Mouse (Mus musculus): ENCODE data around the gene Fndc8. TPM values are rescaled to one million over a fixed set of nuclear protein-coding genes. Genes with fewer than 3 reads are reported as not detected.
A peak's percentile ranks its signal among the peaks of the same experiment; 100 is the strongest.
"Not testable (repeated sequence)": the region's sequence is repeated elsewhere in the genome, so short reads cannot be mapped to it uniquely, and the experiment has no call there.

The Fndc8 gene
- total RNA-seq, 2 experiments from 2014 or later, result not detected

- DNase-seq (ENCODE audit: low spot score), result peak; percentile 90
Observed at GRCm38 (mm10) chr11:82910679-82911389, 18.9 kb downstream of the Fndc8 start.

- DNase-seq (ENCODE audit: low spot score), result peak; percentile 77
Observed at GRCm38 (mm10) chr11:82914711-82915352, 22.9 kb downstream of the Fndc8 start.

DNA sequence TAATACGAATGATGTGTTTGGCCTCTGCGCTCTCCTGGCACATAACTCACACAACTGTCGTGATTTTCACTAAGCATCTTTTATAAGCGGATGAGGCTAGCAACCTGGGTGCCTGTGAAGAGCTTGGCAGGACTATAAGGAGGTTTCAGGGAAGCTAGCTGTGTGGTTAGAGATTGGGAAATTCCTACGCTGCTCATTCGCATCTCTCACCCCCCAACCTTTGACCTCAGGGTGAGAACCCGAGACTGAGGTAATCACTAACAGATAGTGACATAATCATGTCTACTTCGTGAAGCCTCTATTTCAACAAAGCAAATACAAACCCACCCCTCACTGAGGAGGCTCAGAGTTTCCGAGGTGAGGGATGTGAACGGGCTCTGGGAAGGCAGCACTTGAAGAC is 28.8 kb downstream of the Fndc8 start:
- no peak for DNase-seq (ENCODE audit: low spot score)

DNA sequence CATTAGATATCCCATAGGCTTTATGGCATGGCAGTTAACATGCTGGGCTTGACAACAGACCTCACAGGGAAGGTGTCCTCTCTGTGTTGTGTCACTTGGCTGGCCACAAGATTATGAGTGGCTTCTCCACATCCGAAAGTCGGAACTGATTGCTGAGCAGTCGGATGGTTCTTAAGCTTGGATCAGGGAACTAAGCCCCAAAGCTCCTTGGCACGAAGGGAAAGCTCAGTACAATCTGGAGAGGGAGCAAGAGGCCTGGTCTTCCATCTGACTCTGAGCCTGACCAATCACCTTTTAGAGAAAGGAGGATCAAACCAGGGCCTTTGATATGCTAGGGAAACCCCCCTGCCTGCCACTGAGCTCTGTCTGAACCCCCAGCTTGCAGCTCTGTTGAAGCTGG is 29.8 kb downstream of the Fndc8 start:
- no peak for DNase-seq (ENCODE audit: low spot score)

DNA sequence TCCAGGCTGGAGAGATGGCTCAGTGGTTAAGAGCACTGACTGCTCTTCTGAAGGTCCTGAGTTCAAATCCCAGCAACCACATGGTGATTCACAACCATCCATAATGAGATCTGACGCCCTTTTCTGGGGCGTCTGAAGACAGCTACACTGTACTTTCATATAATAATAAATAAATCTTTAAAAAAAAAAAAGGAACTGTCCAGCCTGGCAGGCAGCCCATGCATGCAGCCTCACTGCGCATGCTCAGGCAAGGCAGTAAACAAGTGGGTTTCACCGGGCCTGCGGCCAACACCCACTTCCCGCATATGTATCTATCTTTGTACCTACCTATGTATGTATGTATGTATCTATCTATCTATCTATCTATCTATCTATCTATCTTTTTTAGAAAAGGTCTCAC is 32.0 kb downstream of the Fndc8 start:
- DNase-seq (ENCODE audit: low spot score), result not testable (repeated sequence)

DNA sequence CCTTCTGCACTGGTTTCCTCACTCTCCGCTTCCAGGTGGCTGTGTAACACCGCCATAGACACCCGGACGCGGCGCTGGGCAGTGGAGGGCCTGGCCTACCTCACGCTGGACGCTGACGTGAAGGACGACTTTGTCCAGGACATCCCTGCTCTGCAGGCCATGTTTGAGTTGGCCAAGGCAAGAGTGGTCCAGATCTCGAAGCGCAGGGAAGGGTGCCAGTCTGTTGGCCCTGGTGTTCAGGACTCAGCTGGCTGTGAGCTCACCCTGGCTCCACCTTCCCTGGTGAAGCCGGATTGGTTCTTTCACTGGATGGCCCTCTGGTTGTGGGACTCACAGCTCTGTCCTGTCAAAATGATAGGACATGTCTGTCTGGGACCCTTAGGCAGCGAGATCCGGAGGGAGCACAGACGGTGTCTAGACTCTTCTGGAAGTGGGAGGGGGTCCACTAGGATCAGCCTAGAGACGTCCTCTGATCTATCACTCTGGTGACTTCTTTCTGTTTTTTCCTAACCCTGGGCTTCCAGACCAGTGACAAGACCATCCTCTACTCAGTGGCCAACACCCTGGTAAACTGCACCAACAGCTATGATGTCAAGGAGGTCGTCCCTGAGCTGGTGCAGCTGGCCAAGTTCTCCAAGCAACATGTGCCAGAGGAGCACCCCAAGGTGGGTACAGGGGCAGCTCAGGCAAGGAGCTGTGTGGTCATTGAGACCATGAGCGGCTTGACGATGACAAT is 37.1 kb downstream of the Fndc8 start:
- DNase-seq (ENCODE audit: low spot score), result no peak

- DNase-seq (ENCODE audit: low spot score), result peak; percentile 28
Observed at GRCm38 (mm10) chr11:82929633-82929950, 37.7 kb downstream of the Fndc8 start.

DNA sequence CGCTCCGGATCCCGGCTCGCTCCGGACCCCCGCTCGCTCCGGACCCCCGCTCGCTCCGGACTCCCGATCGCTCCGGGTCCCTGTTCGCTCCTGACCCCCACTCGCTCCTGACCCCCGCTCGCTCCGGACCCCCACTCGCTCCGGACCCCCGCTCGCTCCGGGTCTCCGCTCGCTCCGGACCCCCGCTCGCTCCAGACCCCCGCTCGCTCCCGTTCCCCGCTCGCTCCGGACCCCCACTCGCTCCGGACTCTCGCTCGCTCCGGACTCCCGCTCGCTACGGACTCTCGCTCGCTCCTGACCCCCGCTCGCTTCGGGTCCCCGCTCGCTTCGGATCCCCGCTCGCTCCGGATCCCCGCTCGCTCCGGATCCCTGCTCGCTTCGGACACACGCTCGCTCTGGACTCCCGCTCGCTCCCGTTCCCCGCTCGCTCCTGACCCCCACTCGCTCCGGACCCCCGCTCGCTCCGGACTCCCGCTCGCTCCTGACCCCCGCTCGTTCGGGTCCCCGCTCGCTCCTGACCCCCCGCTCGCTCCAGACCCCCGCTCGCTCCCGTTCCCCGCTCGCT is 38.5 kb downstream of the Fndc8 start:
- not testable (repeated sequence) for DNase-seq (ENCODE audit: low spot score)

- DNase-seq (ENCODE audit: low spot score), result not testable (repeated sequence)
Observed at GRCm38 (mm10) chr11:82931161-82931560, 39.2 kb downstream of the Fndc8 start.

- DNase-seq (ENCODE audit: low spot score), result not testable (repeated sequence)
Observed at GRCm38 (mm10) chr11:82931671-82932450, 39.9 kb downstream of the Fndc8 start.

DNA sequence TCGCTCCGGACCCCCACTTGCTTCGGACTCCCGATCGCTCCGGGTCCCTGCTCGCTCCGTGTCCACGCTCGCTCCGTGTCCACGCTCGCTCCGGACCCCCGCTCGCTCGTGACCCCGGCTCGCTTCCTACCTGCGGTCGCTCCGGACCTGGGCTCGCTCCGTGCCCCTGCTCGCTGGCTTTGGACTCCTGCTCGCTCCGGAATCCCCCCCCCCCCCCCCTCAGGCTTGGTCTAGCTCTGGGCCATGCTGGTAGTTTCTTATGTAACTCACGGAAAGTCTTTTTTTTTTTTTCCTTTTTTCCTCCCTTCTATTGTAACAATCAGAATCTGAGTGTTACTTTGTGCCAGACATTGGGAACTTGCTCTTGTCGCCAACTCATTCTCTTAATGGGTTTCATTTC is 41.3 kb downstream of the Fndc8 start:
- no peak for DNase-seq (ENCODE audit: low spot score)

DNA sequence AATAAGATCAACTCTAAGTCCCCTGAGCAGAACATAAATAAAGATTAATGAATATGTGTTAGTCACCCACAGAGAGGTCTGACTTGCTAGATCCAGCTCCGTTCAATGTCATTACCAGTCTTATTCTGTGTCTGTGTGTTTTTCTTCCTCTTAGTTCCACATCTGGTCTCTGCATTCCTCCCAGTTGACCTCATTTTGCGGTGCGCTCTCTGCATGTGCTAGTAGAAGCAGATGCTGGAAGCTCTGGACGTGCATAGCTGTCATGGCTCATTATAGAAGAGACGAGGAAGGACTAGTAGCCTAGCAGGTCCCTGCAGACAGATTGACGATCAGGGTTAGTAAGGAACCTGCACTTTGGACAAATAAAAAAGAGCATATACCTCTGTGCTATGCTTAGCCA is 51.4 kb downstream of the Fndc8 start:
- no peak for DNase-seq (ENCODE audit: low spot score)

DNA sequence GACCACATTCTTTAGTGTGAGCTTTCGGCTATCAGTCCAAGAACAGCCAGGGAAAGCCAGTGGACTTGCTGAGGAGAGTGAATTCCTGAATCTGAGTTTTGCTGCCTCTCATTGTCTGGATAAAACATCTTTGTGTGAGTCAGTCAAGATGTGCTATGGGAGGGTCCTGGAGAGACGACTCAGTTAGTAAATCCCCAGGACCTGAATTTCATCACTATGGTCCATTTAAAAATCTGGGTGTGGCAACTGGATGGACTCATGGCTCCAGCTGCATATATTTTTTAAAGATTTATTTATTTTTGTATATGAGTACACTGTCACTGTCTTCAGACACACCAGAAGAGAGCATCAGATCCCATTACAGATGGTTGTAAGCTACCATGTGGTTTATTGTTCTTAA is 53.7 kb downstream of the Fndc8 start:
- no peak for DNase-seq (ENCODE audit: low spot score)

DNA sequence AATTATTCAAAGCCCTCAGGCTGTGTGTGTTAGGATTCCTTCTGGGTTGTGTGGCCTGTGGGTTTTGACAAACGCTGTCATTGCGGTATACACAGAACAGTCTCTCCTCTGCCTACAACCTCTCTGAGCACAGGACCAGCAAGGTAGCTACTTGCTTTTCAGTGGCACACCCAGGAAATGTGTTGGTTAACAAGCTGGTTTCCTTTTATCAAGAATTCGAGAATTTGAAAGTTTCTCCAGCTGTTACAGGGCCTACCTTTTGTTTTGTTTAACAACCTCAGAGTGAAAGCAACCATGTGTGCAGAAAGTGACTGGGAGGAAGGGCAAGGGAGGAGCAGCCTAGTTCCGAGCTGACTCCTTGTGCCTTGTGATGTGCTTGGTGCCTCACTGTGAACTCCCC is 55.5 kb downstream of the Fndc8 start:
- no peak for DNase-seq (ENCODE audit: low spot score)

- DNase-seq (ENCODE audit: low spot score), result no peak
Observed at GRCm38 (mm10) chr11:82949036-82949435, 57.1 kb downstream of the Fndc8 start.

Other genes starting within 250 kb of the Fndc8 start
- under 1 TPM in 1 of 2 experiments, not detected in 1; 0.36 TPM for gene Cct6b, start 127.8 kb upstream of the Fndc8 start, total RNA-seq (2021)
- gene Zfp830, start 127.8 kb upstream of the Fndc8 start, total RNA-seq (2021), result 10 to 100 TPM; 15.2 to 16.3 TPM
- gene Lig3, start 111.0 kb upstream of the Fndc8 start, total RNA-seq (2021), result 10 to 100 TPM; 17.0 to 17.1 TPM
- 1 to 10 TPM; 6.3 to 7.4 TPM for gene Rffl, start 20.9 kb upstream of the Fndc8 start, total RNA-seq (2021)
- gene Rad51d, start 1.5 kb upstream of the Fndc8 start, total RNA-seq (2021), result 1 to 10 TPM; 2.9 to 4.7 TPM
- 10 to 100 TPM; 10.4 to 13.9 TPM for gene Nle1, start 16.3 kb downstream of the Fndc8 start, total RNA-seq (2021)
- 100 to 1,000 TPM; 186 to 189 TPM for gene Unc45b, start 18.4 kb downstream of the Fndc8 start, total RNA-seq (2021)
- gene Slfn5, start 59.2 kb downstream of the Fndc8 start, total RNA-seq (2021), result 10 to 100 TPM; 16.5 to 24.1 TPM
- under 1 TPM; 0.14 to 0.28 TPM for gene Slfn9, start 99.7 kb downstream of the Fndc8 start, total RNA-seq (2021)
- under 1 TPM; 0.11 to 0.21 TPM for gene Slfn8, start 128.7 kb downstream of the Fndc8 start, total RNA-seq (2021)
- gene Slfn2, start 173.0 kb downstream of the Fndc8 start, total RNA-seq (2021), result 1 to 10 TPM in 1 of 2 experiments, under 1 TPM in 1; 0.62 to 1.2 TPM
- not detected for gene Slfn1, start 224.7 kb downstream of the Fndc8 start, total RNA-seq (2021)

All from gastrocnemius, adult 18-20 months (tissue).